Mouse (Mus musculus): ENCODE measurements at regions not wholly inside any gene's neighbourhood (a gene's known extent, or its start where the extent isn't known, plus 50 kb on each side); places are given as distances from the start of the nearest gene placed in this dataset.

- Histone ChIP-seq H3K4me3 (ENCODE audit: low read depth, low read length) (no peak overlapping the region), H3K4me1 (ENCODE audit: control insufficient read depth, insufficient read depth, low read length) (no peaks in the 10 kb centered on the region), H3K9me3 (replicated peaks; ENCODE audit: control insufficient read depth, low read length) (no peaks in the 10 kb centered on the region), H3K36me3 (ENCODE audit: control insufficient read depth, insufficient read depth, low read length) (no peaks in the 10 kb centered on the region), H3K27me3 (replicated peaks; ENCODE audit: control insufficient read depth, insufficient read depth, low read length) (no peaks in the 10 kb centered on the region), H3K9ac (ENCODE audit: low read length) (no peak overlapping the region), H3K4me2 (ENCODE audit: low read length) (no peak overlapping the region), H3K27ac (ENCODE audit: low read depth, low read length) (no peak overlapping the region)
- no peak for ATAC-seq
- no peak for DNase-seq (ENCODE audit: low spot score)
- 86% methylated on average over 2 of the region's 2 CpGs for whole genome bisulfite sequencing
Measured at GRCm38 (mm10) chr4:95127970-95128369, 75.9 kb upstream of the Jun start.

- Histone ChIP-seq H3K27me3 (replicated peaks; ENCODE audit: control insufficient read depth, insufficient read depth, low read length) (no peaks in the 10 kb centered on the region), H3K4me1 (ENCODE audit: control insufficient read depth, insufficient read depth, low read length) (peaks cover 33% of the 10 kb centered on the region), H3K4me3 (ENCODE audit: low read depth, low read length) (no peak overlapping the region), H3K4me2 (ENCODE audit: low read length) (no peak overlapping the region), H3K9me3 (replicated peaks; ENCODE audit: control insufficient read depth, low read length) (no peaks in the 10 kb centered on the region), H3K9ac (ENCODE audit: low read length) (no peak overlapping the region), H3K27ac (ENCODE audit: low read depth, low read length) (no peak overlapping the region), H3K36me3 (ENCODE audit: control insufficient read depth, insufficient read depth, low read length) (no peaks in the 10 kb centered on the region)
- ATAC-seq (no peak), DNase-seq (ENCODE audit: low spot score) (no peak)
- WGBS, result 14% methylated on average over 3 of the region's 3 CpGs
Measured at GRCm38 (mm10) chr4:95133815-95134214, 81.8 kb upstream of the Jun start.

GRCm38 (mm10) chr4:95134611-95135010, 82.6 kb upstream of the Jun start:
- no peaks in the 10 kb centered on the region for H3K27me3 ChIP-seq (replicated peaks; ENCODE audit: control insufficient read depth, insufficient read depth, low read length)
- H3K36me3 ChIP-seq (ENCODE audit: control insufficient read depth, insufficient read depth, low read length), result no peaks in the 10 kb centered on the region
- DNase-seq (ENCODE audit: low spot score) (peak; percentile 81), ATAC-seq (peak; percentile 24; the same call in 1 of the 2 replicates)
- no peak overlapping the region for H3K9ac ChIP-seq (ENCODE audit: low read length)
- H3K4me3 ChIP-seq (ENCODE audit: low read depth, low read length), result no peak overlapping the region
- H3K4me1 ChIP-seq (ENCODE audit: control insufficient read depth, insufficient read depth, low read length), result peaks cover 33% of the 10 kb centered on the region
- WGBS, result under 1% methylated on average over 5 of the region's 5 CpGs
- no peaks in the 10 kb centered on the region for H3K9me3 ChIP-seq (replicated peaks; ENCODE audit: control insufficient read depth, low read length)
- no peak overlapping the region for H3K27ac ChIP-seq (ENCODE audit: low read depth, low read length)
- H3K4me2 ChIP-seq (ENCODE audit: low read length), result no peak overlapping the region

- H3K4me1 ChIP-seq (ENCODE audit: control insufficient read depth, insufficient read depth, low read length), result peaks cover 33% of the 10 kb centered on the region
- no peaks in the 10 kb centered on the region for H3K9me3 ChIP-seq (replicated peaks; ENCODE audit: control insufficient read depth, low read length)
- no peaks in the 10 kb centered on the region for H3K27me3 ChIP-seq (replicated peaks; ENCODE audit: control insufficient read depth, insufficient read depth, low read length)
- H3K4me2 ChIP-seq (ENCODE audit: low read length), result peak overlapping the region; percentile 25; the same call in 1 of the 2 replicates
- ATAC-seq (peak; percentile 90), DNase-seq (ENCODE audit: low spot score) (peak; percentile 85)
- no peak overlapping the region for H3K4me3 ChIP-seq (ENCODE audit: low read depth, low read length)
- no peak overlapping the region for H3K9ac ChIP-seq (ENCODE audit: low read length)
- no peak overlapping the region; the same call in 1 of the 2 replicates for H3K27ac ChIP-seq (ENCODE audit: low read depth, low read length)
- 12% methylated on average over 12 of the region's 12 CpGs for WGBS
- H3K36me3 ChIP-seq (ENCODE audit: control insufficient read depth, insufficient read depth, low read length), result no peaks in the 10 kb centered on the region
Measured at GRCm38 (mm10) chr4:95137413-95138143, 85.6 kb upstream of the Jun start.

- Histone ChIP-seq H3K4me1 (ENCODE audit: control insufficient read depth, insufficient read depth, low read length) (peaks cover 32% of the 10 kb centered on the region), H3K9me3 (replicated peaks; ENCODE audit: control insufficient read depth, low read length) (no peaks in the 10 kb centered on the region), H3K27me3 (replicated peaks; ENCODE audit: control insufficient read depth, insufficient read depth, low read length) (no peaks in the 10 kb centered on the region), H3K9ac (ENCODE audit: low read length) (no peak overlapping the region), H3K27ac (ENCODE audit: low read depth, low read length) (no peak overlapping the region), H3K4me2 (ENCODE audit: low read length) (no peak overlapping the region), H3K4me3 (ENCODE audit: low read depth, low read length) (no peak overlapping the region), H3K36me3 (ENCODE audit: control insufficient read depth, insufficient read depth, low read length) (no peaks in the 10 kb centered on the region)
- ATAC-seq (no peak), DNase-seq (ENCODE audit: low spot score) (no peak)
- 92% methylated on average over 2 of the region's 2 CpGs for WGBS
Measured at GRCm38 (mm10) chr4:95138676-95139075, 86.7 kb upstream of the Jun start.

GRCm38 (mm10) chr4:95141253-95141652, 89.2 kb upstream of the Jun start:
- no peak for ATAC-seq
- no peak overlapping the region for H3K27ac ChIP-seq (ENCODE audit: low read depth, low read length)
- peaks cover 18% of the 10 kb centered on the region for H3K4me1 ChIP-seq (ENCODE audit: control insufficient read depth, insufficient read depth, low read length)
- no peak overlapping the region for H3K4me2 ChIP-seq (ENCODE audit: low read length)
- no peak for DNase-seq (ENCODE audit: low spot score)
- H3K9me3 ChIP-seq (replicated peaks; ENCODE audit: control insufficient read depth, low read length), result no peaks in the 10 kb centered on the region
- H3K4me3 ChIP-seq (ENCODE audit: low read depth, low read length), result no peak overlapping the region
- H3K36me3 ChIP-seq (ENCODE audit: control insufficient read depth, insufficient read depth, low read length), result no peaks in the 10 kb centered on the region
- no peaks in the 10 kb centered on the region for H3K27me3 ChIP-seq (replicated peaks; ENCODE audit: control insufficient read depth, insufficient read depth, low read length)
- no peak overlapping the region for H3K9ac ChIP-seq (ENCODE audit: low read length)
- 83% methylated on average over 2 of the region's 2 CpGs for WGBS

- 83% methylated on average over 4 of the region's 4 CpGs for WGBS
- H3K9me3 ChIP-seq (replicated peaks; ENCODE audit: control insufficient read depth, low read length), result no peaks in the 10 kb centered on the region
- no peak overlapping the region for H3K27ac ChIP-seq (ENCODE audit: low read depth, low read length)
- H3K4me2 ChIP-seq (ENCODE audit: low read length), result no peak overlapping the region
- H3K27me3 ChIP-seq (replicated peaks; ENCODE audit: control insufficient read depth, insufficient read depth, low read length), result no peaks in the 10 kb centered on the region
- DNase-seq (ENCODE audit: low spot score) (no peak), ATAC-seq (no peak)
- H3K4me1 ChIP-seq (ENCODE audit: control insufficient read depth, insufficient read depth, low read length), result peaks cover 4% of the 10 kb centered on the region; the same call in 1 of the 2 replicates
- no peak overlapping the region for H3K9ac ChIP-seq (ENCODE audit: low read length)
- no peak overlapping the region for H3K4me3 ChIP-seq (ENCODE audit: low read depth, low read length)
- H3K36me3 ChIP-seq (ENCODE audit: control insufficient read depth, insufficient read depth, low read length), result no peaks in the 10 kb centered on the region
Measured at GRCm38 (mm10) chr4:95143130-95143529, 91.1 kb upstream of the Jun start.

GRCm38 (mm10) chr4:95143668-95144067, 91.6 kb upstream of the Jun start:
- no peaks in the 10 kb centered on the region for H3K9me3 ChIP-seq (replicated peaks; ENCODE audit: control insufficient read depth, low read length)
- no peaks in the 10 kb centered on the region for H3K4me1 ChIP-seq (ENCODE audit: control insufficient read depth, insufficient read depth, low read length)
- no peak overlapping the region for H3K4me2 ChIP-seq (ENCODE audit: low read length)
- ATAC-seq (no peak), DNase-seq (ENCODE audit: low spot score) (no peak)
- H3K27me3 ChIP-seq (replicated peaks; ENCODE audit: control insufficient read depth, insufficient read depth, low read length), result no peaks in the 10 kb centered on the region
- no peaks in the 10 kb centered on the region for H3K36me3 ChIP-seq (ENCODE audit: control insufficient read depth, insufficient read depth, low read length)
- H3K9ac ChIP-seq (ENCODE audit: low read length), result no peak overlapping the region
- H3K4me3 ChIP-seq (ENCODE audit: low read depth, low read length), result no peak overlapping the region
- H3K27ac ChIP-seq (ENCODE audit: low read depth, low read length), result no peak overlapping the region
- WGBS, result 96% methylated on average over 5 of the region's 5 CpGs

GRCm38 (mm10) chr4:95144440-95144839, 92.4 kb upstream of the Jun start:
- no peak overlapping the region for H3K4me3 ChIP-seq (ENCODE audit: low read depth, low read length)
- ATAC-seq, result no peak
- DNase-seq (ENCODE audit: low spot score), result no peak
- no peaks in the 10 kb centered on the region for H3K27me3 ChIP-seq (replicated peaks; ENCODE audit: control insufficient read depth, insufficient read depth, low read length)
- H3K4me2 ChIP-seq (ENCODE audit: low read length), result no peak overlapping the region
- H3K9ac ChIP-seq (ENCODE audit: low read length), result no peak overlapping the region
- no peak overlapping the region for H3K27ac ChIP-seq (ENCODE audit: low read depth, low read length)
- H3K4me1 ChIP-seq (ENCODE audit: control insufficient read depth, insufficient read depth, low read length), result no peaks in the 10 kb centered on the region
- H3K9me3 ChIP-seq (replicated peaks; ENCODE audit: control insufficient read depth, low read length), result no peaks in the 10 kb centered on the region
- H3K36me3 ChIP-seq (ENCODE audit: control insufficient read depth, insufficient read depth, low read length), result no peaks in the 10 kb centered on the region
